In genomic region chr5:24576801-24577182, GRCm38 (mm10) we compare ENCODE assay signal across 8 mouse cellular contexts. TPM values are rescaled to one million over a fixed set of nuclear protein-coding genes. Genes with fewer than 3 reads are reported as not detected.
DNase-seq lines count a peak whose midpoint lies in the region; ATAC-seq and TF ChIP-seq lines count a peak whose summit lies in the region.

No protein-coding gene starts in this region.

- peaks cover 14% of the 10 kb centered on the region for H3K4me1 ChIP-seq in embryonic facial prominence, embryonic 14.5 days (ENCODE audit: control insufficient read depth, insufficient read depth, low read length)
- H3K4me1 ChIP-seq in limb, embryonic 10.5 days = peaks cover 16% of the 10 kb centered on the region

- no peaks in the 10 kb centered on the region for H3K27me3 ChIP-seq in embryonic facial prominence, embryonic 14.5 days (replicated peaks; ENCODE audit: control insufficient read depth, insufficient read depth, low read length)
- H3K27me3 ChIP-seq in limb, embryonic 10.5 days (ENCODE audit: low read depth, poor library complexity, severe bottlenecking) = no peaks in the 10 kb centered on the region
- H3K27me3 ChIP-seq in myocyte (ENCODE audit: control insufficient read depth, insufficient read depth, insufficient read length) = no peaks in the 10 kb centered on the region

- H3K27ac ChIP-seq in gastrocnemius, adult 2 months = peak overlapping the region; percentile 97
- peak overlapping the region; percentile 42 for H3K27ac ChIP-seq in embryonic facial prominence, embryonic 14.5 days (replicated peaks; ENCODE audit: low read depth, low read length)
- peak overlapping the region; percentile 91 for H3K27ac ChIP-seq in limb, embryonic 10.5 days

- H3K79me2 ChIP-seq in myocyte (ENCODE audit: control insufficient read depth, insufficient read depth) = peaks cover 27% of the 10 kb centered on the region

- intact Hi-C loops in gastrocnemius, adult 2 months (cut with DNase I) = loop anchor here (2.0 kb wide), 2 partner anchors 20 to 36 kb away; partner anchors contain the start of gene Asb10

- H3K9me3 ChIP-seq in embryonic facial prominence, embryonic 14.5 days (ENCODE audit: control insufficient read depth, low read length) = no peaks in the 10 kb centered on the region
- no peaks in the 10 kb centered on the region for H3K9me3 ChIP-seq in limb, embryonic 10.5 days (replicated peaks)

- peak; percentile 79 for DNase-seq in gastrocnemius, adult 2 months
- no peak for DNase-seq in gastrocnemius, adult 8-10 months (ENCODE audit: low spot score in 2 of 2)
- peak; percentile 51 for DNase-seq in CD4-positive, CD25-positive, alpha-beta regulatory T cell, adult 2 months (ENCODE audit: low read depth, low spot score)
- DNase-seq in embryonic facial prominence, embryonic 14.5 days (ENCODE audit: low spot score) = no peak
- no peak for DNase-seq in limb, embryonic 10.5 days (ENCODE audit: low spot score)
- no peak for DNase-seq in thymus, postnatal 25 days
- DNase-seq in layer of hippocampus, postnatal 14 days (ENCODE audit: low spot score in 2 of 2) = no peak

- no peak for TF ChIP-seq CTCF in gastrocnemius, adult 2 months (IDR thresholded peaks at IDR 0.05)

- under 1% methylated on average over 32 of the region's 32 CpGs for WGBS in embryonic facial prominence, embryonic 14.5 days
- 1% methylated on average over 32 of the region's 32 CpGs for WGBS in limb, embryonic 10.5 days

- peak overlapping the region; percentile 77 for H3ac ChIP-seq in myocyte (ENCODE audit: control insufficient read depth, insufficient read length)

- no peak for TF ChIP-seq POLR2A in myocyte (IDR thresholded peaks at IDR 0.05; ENCODE audit: insufficient read length, low read depth)

- peak; percentile 8 for ATAC-seq in embryonic facial prominence, embryonic 14.5 days (ENCODE audit: low read depth)

- peak overlapping the region; percentile 93 for H3K4me3 ChIP-seq in gastrocnemius, adult 2 months
- peak overlapping the region; percentile 65 for H3K4me3 ChIP-seq in embryonic facial prominence, embryonic 14.5 days (ENCODE audit: low read depth, low read length)
- H3K4me3 ChIP-seq in limb, embryonic 10.5 days = peak overlapping the region; percentile 89
- peak overlapping the region; percentile 87 for H3K4me3 ChIP-seq in myocyte

- peaks cover 36% of the 10 kb centered on the region for H3K36me3 ChIP-seq in embryonic facial prominence, embryonic 14.5 days (ENCODE audit: control insufficient read depth, insufficient read depth, low read length)
- peaks cover 41% of the 10 kb centered on the region for H3K36me3 ChIP-seq in limb, embryonic 10.5 days
- peaks cover 31% of the 10 kb centered on the region for H3K36me3 ChIP-seq in myocyte (ENCODE audit: control insufficient read depth, insufficient read depth)

- peak overlapping the region; percentile 77 for H3K9ac ChIP-seq in embryonic facial prominence, embryonic 14.5 days (ENCODE audit: low read depth, low read length)

- H3K4me2 ChIP-seq in embryonic facial prominence, embryonic 14.5 days (ENCODE audit: low read depth, low read length) = peak overlapping the region; percentile 70
- peak overlapping the region; percentile 96 for H3K4me2 ChIP-seq in myocyte (ENCODE audit: low read depth)

TF ChIP-seq in myocyte, 11 proteins besides CTCF, POLR2A, EP300 and RAD21:
- TF ChIP-seq MYOD1 (IDR thresholded peaks at IDR 0.05; ENCODE audit: control insufficient read depth in 1 of 3, insufficient read length in 2 of 3, low read depth in 2 of 3) (no peak), SRF (IDR thresholded peaks at IDR 0.05; ENCODE audit: control insufficient read depth, insufficient read length, low read depth) (no peak), MYOG (IDR thresholded peaks at IDR 0.05; ENCODE audit: control insufficient read depth in 1 of 3, insufficient read depth in 1 of 3, insufficient read length in 2 of 3, low read depth in 2 of 3) (no peak), MAX (IDR thresholded peaks at IDR 0.05; ENCODE audit: low read depth) (no peak)
TF ChIP-seq in myocyte: peak in this region for 0.

RNA-seq across cellular contexts. Expression of gene Abcf2, which starts 0.5 kb away (rescaled TPM):
- total RNA-seq in gastrocnemius, adult 2 months (2021) = 100 to 1,000 TPM; 105 to 117 TPM
- total RNA-seq in gastrocnemius, adult 8-10 months (2022) = 100 to 1,000 TPM; 114 to 132 (median 122) TPM
- polyA plus RNA-seq in embryonic facial prominence, embryonic 14.5 days (2014; fragmentation: Nextera tagmentation; extraction: Ambion mirVana) = 83.7 and 96.3 TPM in 2 replicates
- 177 and 197 TPM in 2 replicates for polyA plus RNA-seq in limb, embryonic 10.5 days (2016; fragmentation: Nextera tagmentation; extraction: Ambion mirVana)
- 137 TPM for polyA plus RNA-seq in myocyte (2012; fragmentation: generic; extraction: Trizol)
- 10 to 100 TPM; 59.9 to 61.5 TPM for total RNA-seq in layer of hippocampus, postnatal 14 days (2021)

RNA-seq across cellular contexts. Expression of gene Chpf2, which starts 9.7 kb away (rescaled TPM):
- total RNA-seq in gastrocnemius, adult 2 months (2021) = 10 to 100 TPM in 1 of 2 experiments, 1 to 10 TPM in 1; 6.4 to 10.1 TPM
- total RNA-seq in gastrocnemius, adult 8-10 months (2022) = 10 to 100 TPM in 3 of 4 experiments, 1 to 10 TPM in 1; 8.5 to 14.5 (median 12.4) TPM
- polyA plus RNA-seq in embryonic facial prominence, embryonic 14.5 days (2014; fragmentation: Nextera tagmentation; extraction: Ambion mirVana) = 21.2 and 23.4 TPM in 2 replicates
- 15.1 and 19.0 TPM in 2 replicates for polyA plus RNA-seq in limb, embryonic 10.5 days (2016; fragmentation: Nextera tagmentation; extraction: Ambion mirVana)
- polyA plus RNA-seq in myocyte (2012; fragmentation: generic; extraction: Trizol) = 39.5 TPM
- 10 to 100 TPM; 64.3 to 73.2 TPM for total RNA-seq in layer of hippocampus, postnatal 14 days (2021)

RNA-seq across cellular contexts. Expression of gene 4931409K22Rik, which starts 20.2 kb away (rescaled TPM):
- not detected for total RNA-seq in gastrocnemius, adult 2 months (2021)
- not detected for total RNA-seq in gastrocnemius, adult 8-10 months (2022)
- polyA plus RNA-seq in embryonic facial prominence, embryonic 14.5 days (2014; fragmentation: Nextera tagmentation; extraction: Ambion mirVana) = not detected in 2 replicates
- 0.05 TPM in 1 of 2 replicates, not detected in the other for polyA plus RNA-seq in limb, embryonic 10.5 days (2016; fragmentation: Nextera tagmentation; extraction: Ambion mirVana)
- polyA plus RNA-seq in myocyte (2012; fragmentation: generic; extraction: Trizol) = not detected
- not detected for total RNA-seq in layer of hippocampus, postnatal 14 days (2021)

RNA-seq across cellular contexts. Expression of gene Asb10, which starts 36.0 kb away (rescaled TPM):
- 100 to 1,000 TPM; 101 to 107 TPM for total RNA-seq in gastrocnemius, adult 2 months (2021)
- 100 to 1,000 TPM; 101 to 130 (median 119) TPM for total RNA-seq in gastrocnemius, adult 8-10 months (2022)
- polyA plus RNA-seq in embryonic facial prominence, embryonic 14.5 days (2014; fragmentation: Nextera tagmentation; extraction: Ambion mirVana) = 1.2 and 1.8 TPM in 2 replicates
- 0.13 and 0.15 TPM in 2 replicates for polyA plus RNA-seq in limb, embryonic 10.5 days (2016; fragmentation: Nextera tagmentation; extraction: Ambion mirVana)
- polyA plus RNA-seq in myocyte (2012; fragmentation: generic; extraction: Trizol) = 0.77 TPM
- under 1 TPM; 0.28 to 0.33 TPM for total RNA-seq in layer of hippocampus, postnatal 14 days (2021)

RNA-seq across cellular contexts. Expression of gene Smarcd3, which starts 47.4 kb away (rescaled TPM):
- 100 to 1,000 TPM; 172 to 203 TPM for total RNA-seq in gastrocnemius, adult 2 months (2021)
- total RNA-seq in gastrocnemius, adult 8-10 months (2022) = 100 to 1,000 TPM; 207 to 267 (median 221) TPM
- 48.9 and 54.7 TPM in 2 replicates for polyA plus RNA-seq in embryonic facial prominence, embryonic 14.5 days (2014; fragmentation: Nextera tagmentation; extraction: Ambion mirVana)
- polyA plus RNA-seq in limb, embryonic 10.5 days (2016; fragmentation: Nextera tagmentation; extraction: Ambion mirVana) = 21.5 and 34.3 TPM in 2 replicates
- 128 TPM for polyA plus RNA-seq in myocyte (2012; fragmentation: generic; extraction: Trizol)
- total RNA-seq in layer of hippocampus, postnatal 14 days (2021) = 100 to 1,000 TPM; 112 to 113 TPM

Comparison
In these comparisons a context has a peak if more than half of its experiments do, and no peak if none do; other contexts are left out.
1. DNase-seq: peak in gastrocnemius, adult 2 months (single experiment) and CD4-positive, CD25-positive, alpha-beta regulatory T cell, adult 2 months (single experiment); none in gastrocnemius, adult 8-10 months (0 of 2), embryonic facial prominence, embryonic 14.5 days (single experiment), limb, embryonic 10.5 days (single experiment), thymus, postnatal 25 days (single experiment) and layer of hippocampus, postnatal 14 days (0 of 2).
2. H3K27ac ChIP-seq: peak in every context shown above with its lines; median percentile 97 in gastrocnemius, adult 2 months; 91 in limb, embryonic 10.5 days; 42 in embryonic facial prominence, embryonic 14.5 days.
3. RNA of gene Chpf2, which starts 9.7 kb away (total RNA-seq): 64.3 to 73.2 TPM in layer of hippocampus, postnatal 14 days; 8.5 to 14.5 TPM in gastrocnemius, adult 8-10 months and 6.4 to 10.1 TPM in gastrocnemius, adult 2 months; every median in the first group is over 4 times any median in the second.
4. Peak in every context shown above with its lines, with median percentiles within 50 percentile points of each other: H3K4me3 ChIP-seq.